Mouse (Mus musculus) urinary bladder, adult 2 months (tissue): ENCODE data around the gene Mkrn1. TPM values are rescaled to one million over a fixed set of nuclear protein-coding genes. Genes with fewer than 3 reads are reported as not detected.
A peak's percentile ranks its signal among the peaks of the same experiment; 100 is the strongest.
"Not testable (repeated sequence)": the region's sequence is repeated elsewhere in the genome, so short reads cannot be mapped to it uniquely, and the experiment has no call there.

Source experiments
- DNase-seq: peaks from one replicate; pipeline ENCODE4 v3.0.0; 2022; ENCODE audit warnings: low spot score
- polyA plus RNA-seq: library from polyadenylated mRNA; depleted of rRNA; stranded (reverse); fragments of >200 nt; gene quantifications from 2 replicates; pipeline ENCODE4 v1.2.3, GENCODE M21; 2012; rRNA removed

Mkrn1 gene
- polyA plus RNA-seq, 1 experiment: 39.2 TPM

- no peak for DNase-seq
These were observed 41.0 kb downstream of the Mkrn1 start for GRCm38 (mm10) chr6:39379224-39379623.

- DNase-seq: not testable (repeated sequence)
These were observed 42.0 kb downstream of the Mkrn1 start for GRCm38 (mm10) chr6:39378161-39378835.

GRCm38 (mm10) chr6:39377311-39377827 lies 42.9 kb downstream of the Mkrn1 start, which contains the start of gene Slc37a3:
TSS of gene Slc37a3 (minus strand) at chr6:39377675.
- peak; percentile 74 for DNase-seq

- no peak for DNase-seq
These were observed 43.5 kb downstream of the Mkrn1 start for GRCm38 (mm10) chr6:39376775-39377174.

DNA sequence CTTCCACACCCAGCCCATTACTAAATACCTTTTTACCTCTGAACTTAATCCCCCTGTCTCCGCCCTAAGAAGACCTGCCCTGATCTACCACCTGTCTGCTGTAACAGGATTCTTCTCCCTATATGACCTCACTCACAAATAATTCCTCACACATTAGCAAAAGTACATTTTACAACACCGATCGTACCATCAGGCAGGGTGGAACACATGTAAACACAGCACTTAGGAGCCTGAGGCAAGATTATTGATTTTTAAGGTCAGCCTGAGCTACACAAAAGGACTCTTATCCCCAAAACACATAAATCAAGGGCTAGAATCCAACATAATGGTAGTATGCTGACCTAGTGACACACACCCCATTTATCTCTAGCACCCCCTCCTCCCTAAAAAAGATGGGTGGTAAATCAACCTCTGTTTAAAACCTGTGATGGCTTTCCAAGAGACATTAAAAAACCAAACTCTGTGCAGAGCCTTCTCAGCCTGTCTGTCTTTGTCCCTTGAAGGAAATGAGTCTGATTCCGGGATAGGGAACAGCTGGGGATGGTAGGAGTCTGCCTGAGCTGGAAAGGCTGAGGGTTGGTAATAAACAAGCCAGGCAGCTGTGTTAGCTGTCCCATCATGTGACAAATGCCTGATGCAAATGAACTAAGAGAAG lies 46.8 kb downstream of the Mkrn1 start:
- no peak for DNase-seq

DNA sequence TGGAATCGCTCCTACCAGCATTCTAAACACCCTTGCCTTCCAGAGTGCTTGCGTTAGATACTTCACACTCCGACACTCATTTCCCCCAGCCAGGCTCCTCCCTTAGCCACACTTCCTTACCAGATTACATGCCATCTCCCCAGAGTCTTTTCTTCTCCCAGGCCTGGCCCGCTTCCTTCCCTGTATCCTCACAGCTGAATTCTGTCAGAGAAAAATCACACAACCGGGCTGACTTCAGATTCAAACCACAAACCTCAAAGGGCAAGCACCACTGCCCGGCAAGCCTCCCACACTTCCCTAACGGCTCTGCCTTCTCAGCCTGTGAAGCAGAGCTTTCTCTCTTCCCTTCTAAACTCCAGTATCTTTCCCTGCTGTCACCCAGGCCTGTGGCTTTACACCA lies 47.5 kb downstream of the Mkrn1 start:
- DNase-seq: no peak

DNA sequence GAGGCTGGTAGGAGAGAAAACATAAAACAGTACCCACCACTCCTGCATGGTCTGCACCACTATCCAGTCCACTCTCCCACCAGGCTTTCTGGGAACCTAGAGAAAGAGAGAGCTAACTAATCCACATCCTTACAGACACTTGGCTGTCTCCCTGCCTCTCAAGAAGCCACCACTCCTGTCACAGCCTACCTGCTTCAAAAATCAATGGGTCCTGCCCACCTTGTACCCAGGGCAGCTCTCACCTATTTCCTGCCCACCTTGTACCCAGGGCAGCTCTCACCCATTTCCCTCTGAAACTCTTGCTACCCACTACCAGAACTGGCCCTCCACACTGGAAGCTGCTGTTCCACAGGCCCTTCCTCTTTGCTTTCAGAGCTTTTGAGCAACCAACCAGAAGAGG lies 48.2 kb downstream of the Mkrn1 start:
- DNase-seq: no peak

DNA sequence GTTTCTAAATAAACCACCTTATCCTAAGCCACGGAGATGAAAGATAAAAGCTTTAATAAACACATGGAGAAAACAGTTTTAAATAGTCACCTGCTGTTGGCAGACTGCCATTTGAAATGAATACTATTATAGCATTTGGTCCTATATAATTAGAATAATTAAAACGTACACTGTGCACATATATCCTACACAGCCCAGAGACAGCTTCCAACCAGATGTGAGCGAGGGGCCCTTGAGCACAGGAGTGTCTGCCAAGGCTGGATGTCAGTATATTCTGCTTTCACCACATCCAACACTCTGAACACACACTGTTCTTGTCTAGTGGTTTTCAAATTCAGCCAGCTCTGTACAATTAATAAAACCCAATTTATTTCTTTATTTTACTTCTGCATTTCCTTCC lies 50.6 kb downstream of the Mkrn1 start:
- no peak for DNase-seq

- DNase-seq: no peak
These were observed 57.6 kb downstream of the Mkrn1 start for GRCm38 (mm10) chr6:39362684-39363083.

DNA sequence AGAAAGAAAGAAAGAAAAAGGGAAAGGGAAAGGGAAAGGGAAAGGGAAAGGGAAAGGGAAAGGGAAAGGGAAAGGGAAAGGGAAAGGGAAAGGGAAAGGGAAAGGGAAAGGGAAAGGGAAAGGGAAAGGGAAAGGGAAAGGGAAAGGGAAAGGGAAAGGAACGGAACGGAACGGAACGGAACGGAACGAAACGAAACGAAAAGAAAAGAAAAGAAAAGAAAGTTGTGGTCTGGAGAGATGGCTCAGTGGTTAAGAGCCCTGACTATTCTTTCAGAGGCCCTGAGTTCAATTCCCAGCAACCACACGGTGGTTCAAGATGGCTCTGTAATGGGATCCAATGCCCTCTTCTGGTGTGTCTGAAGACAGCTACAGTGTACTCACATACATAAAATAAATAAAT lies 61.1 kb downstream of the Mkrn1 start:
- DNase-seq: not testable (repeated sequence)

DNA sequence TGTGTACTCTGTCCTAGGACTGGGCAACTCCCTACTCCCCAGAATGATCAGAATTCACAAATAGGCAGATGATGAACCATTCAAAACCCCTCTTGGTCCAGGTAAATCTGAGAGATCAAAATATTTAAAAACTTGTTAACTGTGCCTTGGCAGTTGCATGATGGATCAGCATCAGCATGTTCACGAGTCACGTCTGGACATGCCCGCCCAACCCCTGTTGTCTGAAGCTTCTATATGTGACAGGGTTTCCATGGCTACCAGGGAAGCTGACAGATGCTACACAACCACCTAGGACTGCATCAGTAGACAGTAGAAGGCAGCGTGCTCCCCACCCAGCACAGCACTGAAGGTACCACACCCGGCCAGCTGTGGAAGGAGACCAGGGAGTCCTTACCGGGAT lies 71.3 kb downstream of the Mkrn1 start:
- no peak for DNase-seq

GRCm38 (mm10) chr6:39347880-39348814 lies 72.1 kb downstream of the Mkrn1 start:
- DNase-seq: no peak

Other genes starting within 250 kb of the Mkrn1 start
- 7.1 and 8.7 TPM in 2 replicates for gene Kdm7a, start 213.7 kb downstream of the Mkrn1 start, polyA plus RNA-seq
- 28.9 and 30.4 TPM in 2 replicates for gene Slc37a3, start 42.8 kb downstream of the Mkrn1 start, polyA plus RNA-seq
- gene Rab19, start 39.3 kb downstream of the Mkrn1 start, polyA plus RNA-seq: 7.8 and 8.3 TPM in 2 replicates
- gene Dennd2a, start 137.4 kb upstream of the Mkrn1 start, polyA plus RNA-seq: 10.8 and 14.9 TPM in 2 replicates
- gene Adck2, start 153.4 kb upstream of the Mkrn1 start, polyA plus RNA-seq: 19.4 and 21.9 TPM in 2 replicates
- 1.2 and 1.9 TPM in 2 replicates for gene Gm42420, start 165.3 kb upstream of the Mkrn1 start, polyA plus RNA-seq
- gene Ndufb2, start 172.1 kb upstream of the Mkrn1 start, polyA plus RNA-seq: 141 and 189 TPM in 2 replicates